Mouse (Mus musculus) layer of hippocampus, adult 8-10 months (tissue): ENCODE results near the gene Olfr695. TPM values are rescaled to one million over a fixed set of nuclear protein-coding genes. Genes with fewer than 3 reads are reported as not detected.
"Not testable (repeated sequence)": the region's sequence is repeated elsewhere in the genome, so short reads cannot be mapped to it uniquely, and the experiment has no call there.

Experiments
- DNase-seq, 2 experiments: peaks; one replicate each; pipeline ENCODE4 v3.0.0; 2022; ENCODE audit warnings: low spot score in 2 of 2
- total RNA-seq, 4 experiments: library from RNA; stranded (reverse); gene quantifications; 2 replicates each; pipeline ENCODE4 v1.2.4; 2022

Olfr695 gene
- not detected for total RNA-seq

DNA sequence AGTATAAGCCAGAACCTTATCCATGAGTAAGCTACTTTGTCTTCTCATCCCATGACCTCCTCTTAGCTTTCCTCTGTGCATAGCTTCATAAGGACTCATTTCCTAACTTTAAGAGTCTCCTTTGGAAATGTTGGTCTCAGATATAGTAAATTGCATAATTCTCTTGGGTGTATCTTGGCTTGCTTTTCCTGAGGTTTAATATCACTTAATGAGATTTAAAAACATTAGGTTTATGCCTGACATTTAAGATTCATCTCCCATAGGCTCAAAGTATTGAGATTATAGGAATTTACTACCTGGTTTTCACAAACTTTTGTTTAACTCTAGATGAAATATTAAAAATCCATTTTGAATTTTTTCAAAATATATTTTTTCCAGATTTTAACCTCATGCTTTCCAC, at the start of gene Olfr695:
Gene Olfr695, minus strand, starts transcription at position 101 of the 400 bp plus-strand sequence.
- no peak for DNase-seq

- not testable (repeated sequence) for DNase-seq
These were observed 44.8 kb upstream of the Olfr695 start for GRCm38 (mm10) chr7:106761008-106761407.

DNA sequence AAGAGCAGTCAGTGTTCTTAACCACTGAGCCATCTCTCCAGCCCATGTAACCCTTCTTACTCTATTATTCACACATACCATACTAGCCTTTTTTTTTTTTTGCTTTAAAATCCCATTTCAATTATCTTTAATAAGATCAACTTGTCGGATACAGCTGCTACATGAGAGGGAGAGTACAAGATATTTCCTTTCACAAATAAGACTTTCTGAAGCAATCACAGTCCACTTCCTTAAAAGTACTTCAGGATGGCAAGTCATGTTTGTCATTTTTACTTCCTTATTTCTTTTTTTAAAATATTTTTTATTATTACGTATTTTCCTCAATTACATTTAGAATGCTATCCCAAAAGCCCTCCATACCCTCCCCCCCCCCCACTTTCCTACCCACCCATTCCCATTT, 42.6 kb upstream of the Olfr695 start:
- DNase-seq, result no peak

DNA sequence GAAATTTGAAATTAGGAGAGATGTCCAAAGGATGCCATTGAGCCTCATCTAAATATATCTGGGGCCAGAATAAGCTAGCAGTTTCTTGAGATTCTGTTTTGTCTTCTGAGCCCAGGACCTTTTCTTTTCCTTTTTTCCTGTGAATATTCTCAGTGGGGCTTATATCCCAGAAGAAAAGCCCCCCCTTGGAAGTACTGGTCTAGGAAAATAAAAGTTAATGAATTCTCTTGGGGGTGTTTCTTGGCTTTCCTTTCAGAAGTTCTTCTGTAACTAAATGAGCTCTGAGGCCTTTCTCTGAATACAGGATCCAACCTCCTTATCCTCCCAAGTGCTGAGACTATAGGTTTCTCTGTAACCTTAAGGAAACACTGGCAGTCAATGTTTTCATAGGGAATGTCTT, 39.1 kb upstream of the Olfr695 start, which contains the start of gene Olfr698:
Gene Olfr698, minus strand, starts transcription at position 101 of the 400 bp plus-strand sequence.
- DNase-seq, result no peak

DNA sequence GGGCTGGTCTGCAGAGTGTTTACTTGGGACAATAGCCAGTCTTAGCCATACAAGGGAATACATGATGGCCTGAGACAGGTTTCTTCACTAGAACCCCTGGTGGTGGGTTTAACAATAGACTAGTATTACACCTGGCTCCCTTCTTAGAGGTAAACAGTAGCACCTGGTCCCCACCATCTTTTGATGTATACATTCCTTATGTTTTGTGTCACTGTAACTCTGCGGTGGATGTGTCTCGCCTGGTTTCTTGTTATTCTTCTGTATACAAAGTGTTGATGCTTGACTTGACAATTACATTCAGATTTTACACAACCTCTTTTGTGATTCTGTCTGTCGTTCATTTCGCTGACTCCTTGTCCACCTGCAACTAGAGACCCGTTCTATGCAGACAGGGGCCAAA, 29.6 kb upstream of the Olfr695 start:
- no peak for DNase-seq

DNA sequence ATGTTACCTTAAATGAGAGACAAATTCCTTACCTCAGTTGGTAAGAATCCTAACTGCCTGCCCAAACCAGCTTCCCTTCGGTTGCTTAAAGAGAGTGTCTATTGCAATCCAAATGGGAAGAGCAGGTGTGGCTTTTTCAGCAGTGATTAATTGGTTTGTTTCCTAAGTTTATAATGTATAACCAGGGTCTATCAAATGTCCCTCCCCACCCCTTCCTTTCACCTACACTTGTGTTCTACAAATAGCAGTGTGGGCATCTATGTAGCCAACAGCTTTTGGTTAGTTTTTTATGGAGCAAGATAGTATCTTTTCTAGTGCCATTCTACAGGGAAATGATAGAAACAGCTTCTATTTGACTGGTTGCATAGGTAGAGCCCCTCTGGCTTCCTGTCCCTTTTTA, 26.1 kb upstream of the Olfr695 start, which contains the start of gene Olfr697:
Gene Olfr697, minus strand, starts transcription at position 101 of the 400 bp plus-strand sequence.
- no peak for DNase-seq

- DNase-seq, result no peak
These were observed 20.8 kb upstream of the Olfr695 start for GRCm38 (mm10) chr7:106737028-106737427.

GRCm38 (mm10) chr7:106733717-106734116, 17.5 kb upstream of the Olfr695 start:
- DNase-seq, result no peak

GRCm38 (mm10) chr7:106725654-106726053, 9.5 kb upstream of the Olfr695 start:
- DNase-seq, result not testable (repeated sequence)

DNA sequence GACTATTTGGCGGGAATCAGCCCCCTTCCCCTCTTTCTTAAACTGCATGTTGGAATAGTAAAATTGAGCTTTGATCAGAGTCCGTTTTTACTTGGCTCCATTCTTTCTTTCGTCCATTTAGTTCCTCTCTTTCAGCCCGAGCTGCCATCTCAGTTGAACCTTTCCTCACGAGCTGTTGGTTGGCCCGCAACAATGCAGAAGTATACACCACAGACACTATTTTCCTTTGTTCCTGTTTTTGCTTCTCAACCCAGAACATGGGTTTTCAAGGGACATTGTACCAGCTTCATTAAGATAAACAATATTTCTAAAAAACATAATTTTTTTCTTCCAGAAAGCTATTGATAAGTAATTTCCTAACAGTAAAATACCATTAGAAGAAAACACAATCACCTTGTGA, 4.7 kb downstream of the Olfr695 start:
- DNase-seq, result no peak

DNA sequence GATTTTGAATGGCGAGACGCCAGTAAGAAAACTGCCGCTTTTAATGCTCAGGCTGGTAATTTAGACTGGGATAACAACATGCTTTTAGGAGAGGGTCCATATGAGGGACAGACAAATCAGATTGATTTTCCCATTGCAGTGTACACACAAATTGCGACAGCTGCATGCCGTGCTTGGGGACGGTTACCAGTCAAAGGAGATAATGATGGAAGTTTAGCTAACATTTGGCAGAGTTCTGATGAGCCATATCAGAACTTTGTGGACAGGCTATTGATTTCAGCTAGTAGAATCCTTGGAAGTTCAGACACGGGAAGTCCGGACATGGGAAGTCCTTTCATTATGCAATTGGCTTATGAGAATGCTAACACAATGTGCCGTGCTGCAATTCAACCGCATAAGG, 8.5 kb downstream of the Olfr695 start:
- not testable (repeated sequence) for DNase-seq

DNA sequence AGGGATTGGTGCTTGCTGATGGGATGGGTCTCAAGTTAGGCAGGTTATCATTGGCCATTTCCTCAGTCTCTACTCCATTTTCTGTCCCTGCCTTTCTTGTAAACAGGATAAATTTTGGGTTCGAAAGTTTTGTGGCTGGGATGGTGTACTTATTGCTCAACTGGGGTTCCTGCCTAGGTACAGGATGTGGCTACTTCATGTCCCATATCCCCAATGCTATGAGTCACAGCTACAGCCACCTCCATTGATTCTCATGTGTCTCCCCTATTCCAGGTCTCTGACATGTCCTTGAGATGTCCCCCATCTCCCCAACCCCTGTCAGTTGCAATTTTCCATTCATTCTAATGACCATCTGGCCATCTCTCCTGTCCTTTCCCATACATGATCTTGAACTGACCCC, 19.3 kb downstream of the Olfr695 start:
- no peak for DNase-seq

DNA sequence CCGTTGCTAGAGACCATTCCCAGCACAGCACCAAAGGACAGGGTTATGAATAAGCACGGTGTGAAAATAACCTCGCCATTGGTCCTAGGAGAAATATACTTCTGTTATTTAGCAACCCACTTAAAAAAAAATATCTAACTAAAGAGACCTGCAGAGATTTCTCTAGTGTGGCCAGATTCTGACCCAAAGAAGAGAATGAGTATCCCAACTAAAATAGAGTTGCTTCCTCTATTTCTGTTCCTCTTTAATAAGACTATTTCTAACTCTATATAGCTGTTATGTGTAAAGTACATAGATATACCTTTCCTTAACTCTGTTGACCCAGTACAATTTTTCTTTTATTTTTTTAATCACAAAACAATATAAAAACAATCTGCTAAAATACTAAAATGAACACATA, 23.2 kb downstream of the Olfr695 start:
- DNase-seq, result no peak

DNA sequence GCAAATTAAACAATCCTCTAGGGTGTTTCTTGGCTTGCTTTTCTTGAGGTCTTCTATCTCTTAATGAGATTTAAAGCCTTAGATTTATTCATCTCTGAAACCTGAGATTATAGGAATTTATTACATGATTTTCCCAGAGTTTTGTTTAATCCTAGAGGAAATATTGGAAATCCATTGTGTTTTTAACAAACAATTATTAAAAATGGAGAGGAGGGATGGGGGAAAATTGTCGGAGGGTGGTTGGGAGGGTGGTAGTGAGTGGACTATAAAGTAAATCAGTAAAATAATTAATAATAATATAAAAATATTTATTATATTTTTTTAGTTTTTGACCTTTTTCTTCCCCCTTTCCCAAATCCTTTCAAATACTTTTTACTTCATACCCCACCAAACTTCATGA, 24.5 kb downstream of the Olfr695 start, which contains the start of gene Olfr694:
Gene Olfr694, minus strand, starts transcription at position 101 of the 400 bp plus-strand sequence.
- no peak for DNase-seq

GRCm38 (mm10) chr7:106685382-106685781, 30.8 kb downstream of the Olfr695 start:
- DNase-seq, result no peak

- no peak for DNase-seq
These were observed 35.7 kb downstream of the Olfr695 start, which contains the start of gene Olfr693 for GRCm38 (mm10) chr7:106680484-106680883. TSS of gene Olfr693 (minus strand) at chr7:106680584.

Other genes starting within 250 kb of the Olfr695 start
- not detected for gene Olfr693, start 35.8 kb downstream of the Olfr695 start, total RNA-seq
- gene Olfr694, start 24.6 kb downstream of the Olfr695 start, total RNA-seq, result not detected
- not detected for gene Olfr697, start 26.0 kb upstream of the Olfr695 start, total RNA-seq
- not detected for gene Olfr698, start 39.0 kb upstream of the Olfr695 start, total RNA-seq
- gene Olfr699, start 76.8 kb upstream of the Olfr695 start, total RNA-seq, result not detected
- gene Olfr700, start 92.4 kb upstream of the Olfr695 start, total RNA-seq, result not detected
- gene Olfr701, start 97.7 kb upstream of the Olfr695 start, total RNA-seq, result not detected
- gene Olfr702, start 117.5 kb upstream of the Olfr695 start, total RNA-seq, result not detected
- gene Olfr703, start 127.0 kb upstream of the Olfr695 start, total RNA-seq, result not detected
- not detected for gene Olfr704, start 146.8 kb upstream of the Olfr695 start, total RNA-seq
- gene Olfr705, start 160.5 kb upstream of the Olfr695 start, total RNA-seq, result not detected
- gene Olfr706, start 171.8 kb upstream of the Olfr695 start, total RNA-seq, result not detected
- not detected for gene Olfr707, start 184.8 kb upstream of the Olfr695 start, total RNA-seq
- gene Olfr1532-ps1, start 191.6 kb upstream of the Olfr695 start, total RNA-seq, result not detected
- not detected for gene Olfr709-ps1, start 215.8 kb upstream of the Olfr695 start, total RNA-seq
- gene Olfr710, start 231.9 kb upstream of the Olfr695 start, total RNA-seq, result not detected
- gene Olfr6, start 247.5 kb upstream of the Olfr695 start, total RNA-seq, result under 1 TPM in 1 of 4 experiments, not detected in 3; 0.12 TPM